Mouse (Mus musculus) stomach, embryonic 16.5 days (tissue): ENCODE data around the gene Bud13. TPM values are rescaled to one million over a fixed set of nuclear protein-coding genes. Genes with fewer than 3 reads are reported as not detected.
A peak's percentile ranks its signal among the peaks of the same experiment; 100 is the strongest.

Source experiments
- ATAC-seq: fragments of 200-750 bp; cut with Nextera tagmentation; 2 replicates; pipeline ENCODE4 v1.8.0; 2017; ENCODE audit warnings: moderate number of reproducible peaks, moderate TSS enrichment; ENCODE audit not compliant: insufficient read depth, low FRiP score
- H3K27ac ChIP-seq: fragments of 300-500 bp; sonication (generic); 2 replicates; pipeline ENCODE4 v1.5.1; 2014; ENCODE audit warnings: low read length
- H3K27me3 ChIP-seq: fragments of 300-500 bp; sonication (generic); 2 replicates; pipeline ENCODE4 v1.6.1; 2014; ENCODE audit warnings: low read length, control low read depth, mixed read lengths; ENCODE audit not compliant: control insufficient read depth, insufficient read depth
- H3K36me3 ChIP-seq: fragments of 300-500 bp; sonication (generic); 2 replicates; pipeline ENCODE4 v1.6.1; 2014; ENCODE audit warnings: low read length; ENCODE audit not compliant: control insufficient read depth, insufficient read depth
- H3K4me1 ChIP-seq: fragments of 300-500 bp; sonication (generic); 2 replicates; pipeline ENCODE4 v1.6.1; 2014; ENCODE audit warnings: low read length, control low read depth, mixed read lengths; ENCODE audit not compliant: control insufficient read depth, insufficient read depth
- H3K4me2 ChIP-seq: fragments of 300-500 bp; sonication (generic); 2 replicates; pipeline ENCODE4 v1.6.1; 2014; ENCODE audit warnings: low read depth, low read length, mixed read lengths
- H3K4me3 ChIP-seq: fragments of 300-500 bp; sonication (generic); replicated peaks from 2 replicates; pipeline ENCODE4 v1.5.1; 2014; ENCODE audit warnings: mild to moderate bottlenecking, low read length
- H3K9ac ChIP-seq: fragments of 300-500 bp; sonication (generic); 2 replicates; pipeline ENCODE4 v1.6.1; 2014; ENCODE audit warnings: low read length
- H3K9me3 ChIP-seq: fragments of 300-500 bp; sonication (generic); replicated peaks from 2 replicates; pipeline ENCODE4 v1.6.1; 2016; ENCODE audit warnings: low read length, control low read depth; ENCODE audit not compliant: control insufficient read depth
- WGBS: fragments of 180-500 bp; shearing (Covaris S2); extraction: QIAGEN DNeasy Blood & Tissue Kit; methylation state at CpG from one replicate; pipeline ENCODE4 v1.1.7; 2014; 5-methylcytosine and 5-hydroxymethylcytosine counted together
- polyA plus RNA-seq: library from polyadenylated mRNA; unstranded; fragments of >200 nt; fragmentation: Nextera tagmentation; extraction: Ambion mirVana; gene quantifications from 2 replicates; pipeline ENCODE4 v1.2.1, GENCODE M21; 2015

Gene Bud13
- polyA plus RNA-seq, 1 experiment from 2014 or later = 18.7 TPM

DNA sequence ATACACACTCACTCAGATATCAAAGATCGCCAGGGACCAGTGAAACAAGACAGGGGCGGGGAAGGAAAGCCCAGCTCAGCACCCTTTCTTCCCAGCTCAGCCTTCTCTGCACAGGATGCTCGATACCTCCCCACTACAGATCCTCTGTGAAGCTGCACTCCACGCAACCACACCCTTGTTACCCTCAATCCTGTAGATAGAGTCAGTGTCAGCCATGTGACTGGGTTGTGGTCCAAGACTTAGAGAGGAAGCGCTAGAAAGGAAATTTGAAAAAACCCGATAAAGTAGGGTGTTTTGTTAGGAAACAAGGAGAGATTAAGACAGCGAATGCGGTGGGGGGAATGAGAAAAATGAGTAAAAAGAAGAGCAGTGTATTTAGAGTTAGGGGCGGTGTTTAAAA is 10.7 kb upstream of the Bud13 start:
- Histone ChIP-seq H3K36me3 (peaks cover 13% of the 10 kb centered on the region; the same call in 1 of the 2 replicates), H3K9ac (no peak overlapping the region), H3K4me1 (no peaks in the 10 kb centered on the region), H3K27ac (no peak overlapping the region), H3K27me3 (peaks cover 7% of the 10 kb centered on the region), H3K9me3 (no peaks in the 10 kb centered on the region), H3K4me2 (no peak overlapping the region), H3K4me3 (no peak overlapping the region)
- ATAC-seq = no peak
- WGBS = 79% methylated on average over 9 of the region's 9 CpGs

DNA sequence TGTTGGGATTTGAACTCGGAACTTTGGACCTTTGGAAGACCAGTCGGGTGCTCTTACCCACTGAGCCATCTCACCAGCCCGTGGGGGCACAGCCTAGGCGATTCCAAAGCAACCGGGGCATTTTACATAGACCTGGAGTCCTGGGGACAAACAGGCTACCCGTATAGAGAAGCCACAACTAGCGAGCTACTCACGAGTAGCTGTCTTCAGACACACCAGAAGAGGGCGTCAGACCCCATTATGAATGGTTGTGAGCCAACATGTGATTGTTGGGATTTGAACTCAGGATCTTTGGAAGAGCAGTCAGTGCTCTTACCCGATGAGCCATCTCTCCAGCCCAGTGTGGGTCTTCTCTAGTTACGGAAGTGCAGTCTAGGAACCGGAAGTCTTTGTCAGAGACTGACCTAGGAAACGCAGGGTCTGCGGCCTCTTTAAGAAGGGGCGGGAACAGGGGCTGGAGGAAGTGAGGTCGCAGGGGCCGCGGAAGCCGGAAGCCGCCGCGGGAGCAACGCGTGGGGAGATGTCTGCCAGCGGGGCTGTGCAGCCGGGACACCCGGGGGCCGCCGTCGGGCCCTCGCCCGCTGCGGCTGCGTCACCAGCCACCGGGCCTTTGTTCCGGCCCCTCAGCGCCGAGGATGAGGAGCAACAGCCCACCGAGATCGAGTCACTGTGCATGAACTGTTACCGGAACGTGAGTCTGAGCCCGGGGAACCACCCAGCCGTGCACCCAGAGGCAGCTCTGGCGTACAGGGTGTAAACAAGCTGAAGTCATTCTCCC is 9.9 kb upstream of the Bud13 start, which contains the start of gene Zpr1:
Zpr1 (plus strand) TSS at position 388 of the 778 bp plus-strand sequence.
- Histone ChIP-seq H3K4me1 (no peaks in the 10 kb centered on the region), H3K4me2 (peak within 1 kb of the TSS; percentile 63), H3K27ac (peak within 1 kb of the TSS; percentile 66), H3K4me3 (peak within 1 kb of the TSS; percentile 76), H3K9me3 (no peaks in the 10 kb centered on the region), H3K27me3 (peaks cover 7% of the 10 kb centered on the region), H3K36me3 (peaks cover 19% of the 10 kb centered on the region), H3K9ac (peak within 1 kb of the TSS; percentile 85)
- ATAC-seq = peak; percentile 98
- 5% methylated on average over 45 of the region's 45 CpGs for WGBS

DNA sequence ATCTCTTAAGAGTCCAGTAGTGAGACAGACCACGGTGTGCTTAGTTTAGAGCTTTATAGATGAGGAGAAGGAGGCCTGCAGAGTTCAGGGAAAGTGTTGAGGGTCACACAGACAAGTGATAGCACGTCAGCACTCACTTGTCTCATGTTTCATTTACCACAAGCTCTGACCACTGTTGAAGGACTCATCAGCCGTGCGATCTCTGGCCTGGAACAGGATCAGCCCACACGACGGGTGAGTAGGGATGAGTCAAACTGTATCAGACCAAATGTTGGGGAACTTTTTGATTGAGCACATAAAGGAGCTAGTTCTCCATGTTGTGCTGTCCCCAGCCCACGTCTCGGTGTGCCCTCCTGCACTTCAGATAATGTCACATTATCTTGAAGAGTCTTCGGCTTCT is 8.3 kb upstream of the Bud13 start:
- Histone ChIP-seq H3K27me3 (peaks cover under 1% of the 10 kb centered on the region; the same call in 1 of the 2 replicates), H3K9me3 (no peaks in the 10 kb centered on the region), H3K36me3 (peaks cover 23% of the 10 kb centered on the region), H3K4me1 (no peaks in the 10 kb centered on the region), H3K9ac (no peak overlapping the region), H3K27ac (no peak overlapping the region), H3K4me3 (no peak overlapping the region), H3K4me2 (no peak overlapping the region)
- 82% methylated on average over 9 of the region's 9 CpGs for WGBS
- no peak for ATAC-seq

DNA sequence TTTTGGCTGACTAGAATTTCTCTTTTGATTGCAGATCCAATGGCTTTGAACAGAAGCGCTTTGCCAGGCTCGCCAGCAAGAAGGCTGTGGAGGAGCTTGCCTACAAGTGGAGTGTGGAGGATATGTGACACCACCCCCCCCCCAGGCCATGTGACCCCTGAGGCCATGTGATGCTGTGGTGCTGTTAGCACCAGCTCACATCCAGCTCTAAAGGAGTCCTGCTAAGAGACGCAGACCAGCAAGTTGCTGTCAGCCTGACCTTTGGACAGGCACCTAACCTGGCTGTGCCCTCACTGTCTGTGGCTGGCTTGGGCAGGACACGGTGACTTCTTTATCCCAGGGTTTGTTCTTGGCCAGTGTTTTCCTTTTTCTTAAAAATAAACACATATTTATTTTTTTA is 15.6 kb downstream of the Bud13 start:
- Histone ChIP-seq H3K36me3 (peaks cover 22% of the 10 kb centered on the region), H3K9me3 (no peaks in the 10 kb centered on the region), H3K4me3 (no peak overlapping the region), H3K27me3 (no peaks in the 10 kb centered on the region), H3K9ac (no peak overlapping the region), H3K4me2 (no peak overlapping the region), H3K4me1 (no peaks in the 10 kb centered on the region), H3K27ac (no peak overlapping the region)
- WGBS = 87% methylated on average over 4 of the region's 4 CpGs
- no peak for ATAC-seq

DNA sequence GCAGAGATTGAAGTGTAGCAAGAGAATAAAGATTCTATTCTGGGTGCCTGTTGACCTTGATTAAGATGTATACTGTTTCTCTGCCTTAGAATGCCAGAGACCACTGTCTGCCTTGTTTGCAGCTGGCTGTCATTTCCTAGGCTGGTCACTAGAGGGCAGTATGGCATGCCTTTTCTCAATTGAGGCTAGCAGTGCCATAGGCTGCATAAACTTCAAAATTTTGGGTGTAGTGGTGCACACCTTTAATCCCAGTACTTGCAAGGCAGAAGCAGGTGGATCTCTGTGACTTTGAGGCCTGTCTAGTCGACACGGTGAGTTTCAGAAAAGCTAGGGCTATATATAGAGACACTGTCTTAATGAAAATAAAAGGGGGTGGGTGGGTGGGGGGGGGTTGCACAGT is 19.3 kb downstream of the Bud13 start:
- peak; percentile 33; the same call in 1 of the 2 replicates for ATAC-seq
- peaks cover 9% of the 10 kb centered on the region; the same call in 1 of the 2 replicates for H3K36me3 ChIP-seq

DNA sequence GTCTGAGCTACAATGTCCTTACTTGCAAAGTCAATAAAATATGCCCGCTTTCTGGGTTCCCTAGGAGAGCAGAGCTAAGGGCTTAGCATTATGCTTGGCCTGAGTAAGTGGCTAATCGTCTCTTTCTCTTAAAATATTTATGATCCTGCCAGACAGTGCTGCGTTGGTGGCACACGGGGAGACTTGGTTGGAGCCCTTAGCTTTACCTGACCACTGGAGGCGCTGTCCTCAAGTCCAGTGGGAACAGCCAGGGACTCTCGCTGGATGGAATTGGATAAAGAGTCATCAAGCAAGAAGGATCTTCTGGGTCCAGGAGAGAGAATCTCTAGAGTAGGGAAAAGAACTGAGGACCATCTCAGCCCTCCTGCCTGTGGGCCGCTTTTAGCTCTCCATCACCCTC is 26.3 kb downstream of the Bud13 start:
- WGBS = 11% methylated on average over 7 of the region's 7 CpGs
- no peak for ATAC-seq
- H3K9me3 ChIP-seq = no peaks in the 10 kb centered on the region

More for the DNA sequence above, 19.3 kb downstream of the Bud13 start:
- Histone ChIP-seq H3K27me3 (no peaks in the 10 kb centered on the region), H3K4me1 (no peaks in the 10 kb centered on the region), H3K27ac (no peak overlapping the region), H3K9ac (no peak overlapping the region), H3K9me3 (no peaks in the 10 kb centered on the region), H3K4me3 (no peak overlapping the region), H3K4me2 (no peak overlapping the region)
- WGBS = 12% methylated on average over 2 of the region's 2 CpGs

DNA sequence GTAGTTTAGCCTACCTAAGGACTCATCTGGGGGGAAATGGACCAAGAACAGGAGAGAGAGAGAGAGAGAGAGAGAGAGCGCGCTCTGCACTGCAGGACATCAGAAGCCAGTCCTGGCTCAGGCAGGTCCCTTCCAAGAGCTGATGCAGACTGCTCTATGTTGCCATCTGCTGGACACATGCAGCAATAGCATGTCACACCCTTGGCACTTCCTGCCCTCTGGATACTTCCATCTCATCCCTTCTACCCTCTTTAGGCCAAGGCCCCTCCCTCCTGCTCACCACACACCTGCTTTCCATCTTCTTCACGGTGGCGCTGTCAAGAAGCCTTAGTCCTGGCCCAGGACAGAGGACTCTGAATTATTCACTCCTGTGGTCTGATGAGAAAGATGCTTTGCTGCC is 31.7 kb downstream of the Bud13 start:
- Histone ChIP-seq H3K4me1 (no peaks in the 10 kb centered on the region), H3K4me3 (no peak overlapping the region), H3K27ac (no peak overlapping the region), H3K9me3 (no peaks in the 10 kb centered on the region), H3K27me3 (no peaks in the 10 kb centered on the region), H3K36me3 (no peaks in the 10 kb centered on the region), H3K4me2 (no peak overlapping the region), H3K9ac (no peak overlapping the region)
- peak; percentile 25; the same call in 1 of the 2 replicates for ATAC-seq
- 4% methylated on average over 4 of the region's 4 CpGs for WGBS

More for the DNA sequence above, 26.3 kb downstream of the Bud13 start:
- Histone ChIP-seq H3K9ac (no peak overlapping the region), H3K36me3 (no peaks in the 10 kb centered on the region), H3K27ac (no peak overlapping the region), H3K4me3 (no peak overlapping the region), H3K4me2 (no peak overlapping the region), H3K27me3 (no peaks in the 10 kb centered on the region), H3K4me1 (no peaks in the 10 kb centered on the region)

DNA sequence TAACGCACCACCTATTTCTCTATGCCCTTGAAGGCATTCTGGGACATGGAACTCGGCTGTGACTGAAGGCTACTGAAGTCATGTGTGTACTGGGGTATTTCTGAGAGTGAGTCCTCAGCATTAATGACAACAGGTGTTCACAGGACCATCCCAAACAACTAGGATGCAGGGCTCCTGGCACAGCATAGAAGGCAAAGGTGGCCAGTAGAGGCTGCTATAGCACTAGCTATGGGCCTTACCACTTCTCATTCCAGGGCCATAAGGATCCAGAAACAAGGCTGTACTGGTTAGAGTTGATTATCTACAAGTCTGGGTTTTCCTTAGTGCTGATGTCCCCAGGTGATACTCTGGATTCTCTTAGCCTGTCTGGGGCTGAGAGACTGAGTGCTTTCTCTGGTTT is 32.1 kb downstream of the Bud13 start:
- Histone ChIP-seq H3K9me3 (no peaks in the 10 kb centered on the region; the same call in 1 of the 2 replicates), H3K4me2 (no peak overlapping the region), H3K36me3 (no peaks in the 10 kb centered on the region), H3K9ac (no peak overlapping the region), H3K27me3 (no peaks in the 10 kb centered on the region), H3K4me1 (no peaks in the 10 kb centered on the region), H3K4me3 (no peak overlapping the region), H3K27ac (no peak overlapping the region)
- no peak for ATAC-seq
- 39% methylated on average over 2 of the region's 2 CpGs for WGBS

DNA sequence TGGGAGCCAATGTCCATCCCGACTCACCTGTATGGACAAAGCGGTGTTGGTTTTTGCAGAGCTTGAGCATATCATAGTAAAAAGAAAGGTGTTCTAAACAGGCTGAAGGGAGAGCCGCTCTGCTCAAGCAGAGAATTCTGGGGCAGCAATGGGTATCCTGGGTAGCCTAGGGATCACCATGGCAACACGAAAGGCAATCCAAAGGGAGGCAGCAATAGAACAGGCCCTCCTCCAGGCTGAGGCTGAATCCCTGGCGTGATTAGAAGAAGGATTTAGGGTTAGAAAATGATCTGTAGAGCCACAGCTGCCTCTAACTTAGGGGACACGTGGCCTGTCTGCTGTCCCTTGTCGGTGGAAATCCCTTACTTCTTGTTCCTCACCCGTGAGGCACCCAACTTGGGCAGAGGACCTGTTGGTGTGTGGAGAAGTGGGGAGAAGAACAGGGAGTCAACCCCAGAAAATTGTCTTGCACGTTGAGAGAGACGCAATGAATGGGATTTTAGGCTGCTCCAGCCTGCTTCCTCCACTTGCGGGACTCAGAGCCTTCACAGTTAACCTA is 33.1 kb downstream of the Bud13 start:
- Histone ChIP-seq H3K9me3 (no peaks in the 10 kb centered on the region; the same call in 1 of the 2 replicates), H3K9ac (no peak overlapping the region), H3K36me3 (no peaks in the 10 kb centered on the region), H3K4me1 (no peaks in the 10 kb centered on the region), H3K27me3 (no peaks in the 10 kb centered on the region), H3K4me3 (no peak overlapping the region), H3K4me2 (no peak overlapping the region), H3K27ac (no peak overlapping the region)
- 61% methylated on average over 11 of the region's 11 CpGs for WGBS
- ATAC-seq = no peak
